Mouse (Mus musculus) intestine, embryonic 16.5 days (tissue): ENCODE results near the gene Sidt1. TPM values are rescaled to one million over a fixed set of nuclear protein-coding genes. Genes with fewer than 3 reads are reported as not detected.

ENCODE experiments used
- ATAC-seq: fragments of 200-750 bp; cut with Nextera tagmentation; 2 replicates; pipeline ENCODE4 v1.8.0; 2017; ENCODE audit warnings: moderate TSS enrichment, moderate library complexity
- H3K27ac ChIP-seq: fragments of 300-500 bp; sonication (generic); 2 replicates; pipeline ENCODE4 v1.5.1; 2014; ENCODE audit warnings: mild to moderate bottlenecking, low read length
- H3K27me3 ChIP-seq: fragments of 300-500 bp; sonication (generic); replicated peaks from 2 replicates; pipeline ENCODE4 v1.6.1; 2014; ENCODE audit warnings: low read length, control low read depth, mixed read lengths; ENCODE audit not compliant: control insufficient read depth, insufficient read depth
- H3K36me3 ChIP-seq: fragments of 300-500 bp; sonication (generic); 2 replicates; pipeline ENCODE4 v1.6.1; 2014; ENCODE audit warnings: low read length, control low read depth; ENCODE audit not compliant: control insufficient read depth, insufficient read depth
- H3K4me1 ChIP-seq: fragments of 300-500 bp; sonication (generic); 2 replicates; pipeline ENCODE4 v1.6.1; 2014; ENCODE audit warnings: low read length, control low read depth, mixed read lengths; ENCODE audit not compliant: control insufficient read depth, insufficient read depth
- H3K4me2 ChIP-seq: fragments of 300-500 bp; sonication (generic); 2 replicates; pipeline ENCODE4 v1.6.1; 2014; ENCODE audit warnings: low read depth, low read length, control low read depth
- H3K4me3 ChIP-seq: fragments of 300-500 bp; sonication (generic); 2 replicates; pipeline ENCODE4 v1.5.1; 2014; ENCODE audit warnings: mild to moderate bottlenecking, low read length
- H3K9ac ChIP-seq: fragments of 300-500 bp; sonication (generic); 2 replicates; pipeline ENCODE4 v1.6.1; 2014; ENCODE audit warnings: low read depth, low read length
- H3K9me3 ChIP-seq: fragments of 300-500 bp; sonication (generic); 2 replicates; pipeline ENCODE4 v1.6.1; 2016; ENCODE audit warnings: low read length, control low read depth; ENCODE audit not compliant: control insufficient read depth
- WGBS: fragments of 180-500 bp; shearing (Covaris S2); extraction: QIAGEN DNeasy Blood & Tissue Kit; methylation state at CpG from one replicate; pipeline ENCODE4 v1.1.7; 2014; 5-methylcytosine and 5-hydroxymethylcytosine counted together
- polyA plus RNA-seq: library from polyadenylated mRNA; unstranded; fragments of >200 nt; fragmentation: Nextera tagmentation; extraction: Ambion mirVana; gene quantifications from 2 replicates; pipeline ENCODE4 v1.2.1, GENCODE M21; 2015

The Sidt1 gene
- polyA plus RNA-seq, 1 experiment from 2014 or later: 1.2 TPM

- H3K4me2 ChIP-seq: no peak overlapping the region
- no peaks in the 10 kb centered on the region for H3K27me3 ChIP-seq
- no peak overlapping the region for H3K9ac ChIP-seq
- no peaks in the 10 kb centered on the region for H3K36me3 ChIP-seq
- 84% methylated on average over 5 of the region's 5 CpGs for WGBS
- no peaks in the 10 kb centered on the region for H3K4me1 ChIP-seq
- no peak overlapping the region for H3K4me3 ChIP-seq
- ATAC-seq: no peak
- no peaks in the 10 kb centered on the region for H3K9me3 ChIP-seq
- H3K27ac ChIP-seq: no peak overlapping the region
These were observed 50.2 kb downstream of the Sidt1 start for GRCm38 (mm10) chr16:44282614-44283325.

DNA sequence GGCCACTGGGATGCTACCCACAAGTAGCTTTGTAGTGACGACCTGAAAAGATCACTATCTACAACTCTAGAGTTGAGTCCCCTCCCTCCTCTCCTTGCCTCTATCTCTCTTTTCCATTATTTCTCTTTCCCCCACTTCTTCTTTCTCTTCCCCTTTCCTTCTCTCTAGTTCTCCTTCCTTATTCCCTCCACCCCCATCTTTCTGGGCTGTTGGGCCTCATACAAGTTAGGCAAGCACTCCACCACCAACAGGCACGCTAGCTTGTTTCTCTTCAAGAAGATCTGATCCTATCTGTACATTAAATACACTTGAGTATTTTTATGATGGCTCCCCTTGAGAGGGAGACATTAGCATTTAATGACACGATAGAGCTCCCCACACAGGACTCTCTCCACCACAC, 51.0 kb downstream of the Sidt1 start:
- Histone ChIP-seq H3K9me3 (no peaks in the 10 kb centered on the region), H3K4me3 (no peak overlapping the region), H3K27me3 (no peaks in the 10 kb centered on the region), H3K4me1 (no peaks in the 10 kb centered on the region), H3K27ac (no peak overlapping the region), H3K4me2 (no peak overlapping the region), H3K36me3 (no peaks in the 10 kb centered on the region), H3K9ac (no peak overlapping the region)
- no peak for ATAC-seq
- WGBS: 77% methylated on average over 3 of the region's 3 CpGs

- H3K4me1 ChIP-seq: no peaks in the 10 kb centered on the region
- no peak overlapping the region for H3K27ac ChIP-seq
- H3K27me3 ChIP-seq: no peaks in the 10 kb centered on the region
- ATAC-seq: no peak
- 71% methylated on average over 2 of the region's 2 CpGs for WGBS
- no peak overlapping the region for H3K9ac ChIP-seq
- H3K4me3 ChIP-seq: no peak overlapping the region
- H3K4me2 ChIP-seq: no peak overlapping the region
- H3K9me3 ChIP-seq: no peaks in the 10 kb centered on the region
- H3K36me3 ChIP-seq: no peaks in the 10 kb centered on the region
These were observed 52.2 kb downstream of the Sidt1 start for GRCm38 (mm10) chr16:44280806-44281205.

DNA sequence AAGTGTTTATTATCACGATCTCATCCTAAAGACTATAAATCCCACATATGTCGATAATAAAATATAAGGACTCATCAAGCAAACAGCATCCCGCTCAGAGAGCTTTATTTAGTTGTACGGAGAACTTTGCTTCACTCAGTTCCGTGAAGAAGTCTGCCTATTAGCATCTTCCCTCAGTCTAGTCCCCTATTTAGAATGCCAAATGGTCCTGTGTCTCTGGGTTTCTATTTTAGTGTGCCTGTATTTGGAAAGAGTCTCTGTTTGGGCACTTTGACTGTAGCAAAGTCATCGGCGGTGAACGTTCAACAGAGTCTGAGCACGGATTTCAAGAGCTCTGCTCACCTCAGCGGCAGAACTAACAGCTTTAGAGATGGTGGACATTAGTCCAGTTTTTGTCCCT, 55.8 kb downstream of the Sidt1 start:
- Histone ChIP-seq H3K4me3 (no peak overlapping the region), H3K27ac (no peak overlapping the region), H3K27me3 (no peaks in the 10 kb centered on the region), H3K9ac (no peak overlapping the region), H3K4me2 (no peak overlapping the region), H3K36me3 (no peaks in the 10 kb centered on the region), H3K4me1 (0 out of 2 replicates have a peak, but pooled peaks cover 2% of the 10 kb centered on the region), H3K9me3 (no peaks in the 10 kb centered on the region)
- ATAC-seq: no peak
- 91% methylated on average over 10 of the region's 10 CpGs for WGBS

GRCm38 (mm10) chr16:44271371-44272038, 61.5 kb downstream of the Sidt1 start:
- WGBS: 77% methylated on average over 9 of the region's 9 CpGs
- H3K27me3 ChIP-seq: no peaks in the 10 kb centered on the region
- no peaks in the 10 kb centered on the region for H3K9me3 ChIP-seq
- no peak overlapping the region for H3K27ac ChIP-seq
- 0 out of 2 replicates have a peak, but pooled peaks cover 2% of the 10 kb centered on the region for H3K4me1 ChIP-seq
- no peaks in the 10 kb centered on the region for H3K36me3 ChIP-seq
- H3K4me2 ChIP-seq: no peak overlapping the region
- ATAC-seq: no peak
- H3K4me3 ChIP-seq: no peak overlapping the region
- no peak overlapping the region for H3K9ac ChIP-seq

GRCm38 (mm10) chr16:44270606-44271005, 62.4 kb downstream of the Sidt1 start:
- no peak overlapping the region for H3K4me3 ChIP-seq
- no peak overlapping the region for H3K4me2 ChIP-seq
- peak; percentile 26; the same call in 1 of the 2 replicates for ATAC-seq
- H3K27ac ChIP-seq: no peak overlapping the region
- H3K9me3 ChIP-seq: no peaks in the 10 kb centered on the region
- 45% methylated on average over 5 of the region's 5 CpGs for WGBS
- 0 out of 2 replicates have a peak, but pooled peaks cover 2% of the 10 kb centered on the region for H3K4me1 ChIP-seq
- H3K9ac ChIP-seq: no peak overlapping the region
- no peaks in the 10 kb centered on the region for H3K27me3 ChIP-seq
- H3K36me3 ChIP-seq: no peaks in the 10 kb centered on the region

DNA sequence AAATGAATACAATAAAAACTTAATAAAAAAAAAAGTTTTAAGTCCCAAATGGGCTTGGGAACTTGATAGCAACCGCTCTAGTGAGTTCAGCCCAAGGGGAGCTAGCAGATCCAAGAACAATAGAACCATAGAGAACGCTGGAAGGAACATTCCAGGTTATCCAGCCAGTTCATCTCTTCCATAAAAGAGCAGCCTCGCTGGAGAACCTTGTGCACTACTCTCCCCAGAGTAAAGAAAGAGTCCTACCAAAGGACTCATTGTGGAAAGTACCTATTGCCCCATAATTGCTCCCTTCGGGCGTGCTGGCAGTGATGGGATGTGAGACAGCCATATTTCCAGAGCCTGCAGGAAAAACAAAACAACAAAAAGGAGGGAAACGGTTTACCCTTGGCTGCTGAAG, 63.4 kb downstream of the Sidt1 start:
- H3K4me1 ChIP-seq: 0 out of 2 replicates have a peak, but pooled peaks cover 2% of the 10 kb centered on the region
- H3K9me3 ChIP-seq: no peaks in the 10 kb centered on the region
- no peak overlapping the region for H3K9ac ChIP-seq
- no peak overlapping the region for H3K4me2 ChIP-seq
- H3K36me3 ChIP-seq: no peaks in the 10 kb centered on the region
- WGBS: 81% methylated on average over 6 of the region's 6 CpGs
- H3K27ac ChIP-seq: no peak overlapping the region
- H3K4me3 ChIP-seq: no peak overlapping the region
- H3K27me3 ChIP-seq: no peaks in the 10 kb centered on the region
- no peak for ATAC-seq

DNA sequence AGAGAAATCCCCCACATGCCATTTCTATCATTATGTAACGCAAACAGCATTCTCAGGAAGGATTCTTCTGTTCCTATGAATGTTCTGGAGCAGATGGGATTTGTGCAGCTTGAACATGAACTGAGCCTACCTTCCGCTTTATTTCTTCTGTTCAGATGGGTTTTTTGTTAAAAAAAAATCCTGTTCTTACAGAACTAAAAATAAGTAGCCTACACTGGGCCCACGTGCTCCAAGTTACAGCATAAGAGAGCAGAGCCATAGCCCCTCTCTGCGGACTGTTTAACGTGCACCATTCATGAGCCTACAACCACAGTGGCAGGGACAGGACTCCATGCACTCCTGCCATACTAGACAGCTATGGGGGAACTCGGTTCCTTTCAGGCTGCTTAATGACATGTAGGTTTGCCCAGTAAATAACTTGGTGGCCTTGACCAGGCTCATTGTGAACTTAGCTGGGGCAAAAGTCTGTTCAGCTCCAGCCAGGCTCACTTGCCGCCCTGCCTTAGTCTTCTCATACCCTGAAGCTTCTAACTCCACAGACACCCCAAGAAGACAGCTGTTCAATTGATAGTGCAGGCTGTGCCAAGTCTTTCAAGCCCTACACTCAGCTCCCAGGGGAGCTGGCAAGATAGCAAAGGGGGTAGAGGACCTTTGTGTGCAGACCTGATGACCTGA, 64.3 kb downstream of the Sidt1 start:
- Histone ChIP-seq H3K4me3 (no peak overlapping the region), H3K9ac (no peak overlapping the region), H3K9me3 (no peaks in the 10 kb centered on the region), H3K4me1 (0 out of 2 replicates have a peak, but pooled peaks cover 2% of the 10 kb centered on the region), H3K4me2 (no peak overlapping the region), H3K27ac (no peak overlapping the region), H3K36me3 (no peaks in the 10 kb centered on the region), H3K27me3 (no peaks in the 10 kb centered on the region)
- WGBS: 87% methylated on average over 7 of the region's 7 CpGs
- no peak for ATAC-seq

GRCm38 (mm10) chr16:44265562-44265961, 67.4 kb downstream of the Sidt1 start:
- Histone ChIP-seq H3K27ac (no peak overlapping the region), H3K4me3 (no peak overlapping the region), H3K36me3 (no peaks in the 10 kb centered on the region), H3K4me2 (no peak overlapping the region), H3K9me3 (no peaks in the 10 kb centered on the region), H3K4me1 (no peaks in the 10 kb centered on the region), H3K9ac (no peak overlapping the region), H3K27me3 (no peaks in the 10 kb centered on the region)
- no peak for ATAC-seq
- WGBS: 75% methylated on average over 6 of the region's 6 CpGs
